Comparison of ENCODE assay signal across 20 mouse cellular contexts in the genomic region with DNA sequence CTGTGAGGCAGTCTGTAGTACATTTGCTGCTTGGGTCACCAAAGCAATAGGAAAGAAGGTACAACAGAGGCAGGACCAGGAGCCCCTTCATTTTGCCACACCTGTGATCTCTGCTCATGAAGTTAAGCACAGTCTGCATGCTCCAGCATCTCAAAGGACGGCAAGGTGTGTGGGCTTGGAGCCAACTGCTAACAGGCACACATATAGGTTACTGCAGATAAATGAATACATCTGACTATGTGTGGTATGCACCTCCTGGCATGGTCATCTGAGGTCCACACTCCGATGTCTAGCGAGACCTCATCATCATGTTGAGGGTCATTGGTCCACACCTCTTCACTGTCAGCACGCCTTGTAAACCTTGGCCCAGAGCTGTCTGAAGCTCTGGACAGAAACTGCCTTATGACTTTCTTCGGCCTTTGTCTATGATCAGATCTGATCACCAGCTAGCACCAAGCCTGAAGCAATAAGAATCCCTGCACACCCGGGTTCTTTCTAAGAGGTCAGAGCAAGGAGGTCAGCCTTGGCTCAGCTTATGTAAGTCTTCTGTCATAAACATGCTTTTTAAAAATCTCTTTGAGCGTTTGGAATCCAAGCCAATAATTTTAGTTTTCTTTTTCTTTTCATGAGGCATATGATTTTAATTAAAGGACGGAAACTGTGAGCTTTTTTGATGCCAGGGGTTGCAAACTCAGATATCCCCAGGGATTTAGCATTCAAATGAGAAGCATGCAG. TPM values are rescaled to one million over a fixed set of nuclear protein-coding genes. Genes with fewer than 3 reads are reported as not detected.
DNase-seq lines count a peak whose midpoint lies in the region; ATAC-seq and TF ChIP-seq lines count a peak whose summit lies in the region.
"Had no signal": no experiment of that assay in that cellular context is flagged by ENCODE, and none has a peak within 500 bp of the region (broad histone marks: within the 10 kb centered on the region; RNA-seq: fewer than 3 reads in every experiment).

No protein-coding gene starts in this region.

- WGBS in heart, embryonic 10.5 days: 84% methylated on average over 8 of the region's 8 CpGs
- WGBS in neural tube, embryonic 13.5 days: 89% methylated on average over 8 of the region's 8 CpGs

- 0 out of 2 replicates have a peak overlapping the region, but pooled peaks have one; percentile 17 for H3K9ac ChIP-seq in neural tube, embryonic 13.5 days
- H3K9ac ChIP-seq: forebrain, embryonic 12.5 days; hindbrain, embryonic 15.5 days; limb, embryonic 15.5 days; liver, embryonic 15.5 days; neural tube, embryonic 12.5 days had no signal

- no peak for ATAC-seq in neural tube, embryonic 13.5 days (ENCODE audit: low read depth)

- no peaks in the 10 kb centered on the region for H3K36me3 ChIP-seq in heart, embryonic 10.5 days
- no peaks in the 10 kb centered on the region for H3K36me3 ChIP-seq in neural tube, embryonic 13.5 days
- H3K36me3 ChIP-seq: forebrain, embryonic 12.5 days; hindbrain, embryonic 15.5 days; limb, embryonic 15.5 days; liver, embryonic 15.5 days; neural tube, embryonic 12.5 days had no signal

- H3K4me2 ChIP-seq in neural tube, embryonic 13.5 days: no peak overlapping the region
- H3K4me2 ChIP-seq: forebrain, embryonic 12.5 days; heart, embryonic 11.5 days; hindbrain, embryonic 15.5 days; limb, embryonic 15.5 days; liver, embryonic 15.5 days; neural tube, embryonic 12.5 days had no signal

- no peaks in the 10 kb centered on the region for H3K9me3 ChIP-seq in heart, embryonic 10.5 days
- H3K9me3 ChIP-seq in neural tube, embryonic 13.5 days: no peaks in the 10 kb centered on the region
- H3K9me3 ChIP-seq: forebrain, embryonic 12.5 days; hindbrain, embryonic 15.5 days; limb, embryonic 15.5 days; liver, embryonic 15.5 days; neural tube, embryonic 12.5 days had no signal

- peaks cover 22% of the 10 kb centered on the region for H3K4me1 ChIP-seq in heart, embryonic 10.5 days
- H3K4me1 ChIP-seq in neural tube, embryonic 13.5 days (replicated peaks): peaks cover 15% of the 10 kb centered on the region

- H3K27me3 ChIP-seq in heart, embryonic 10.5 days (ENCODE audit: insufficient read depth, poor library complexity, severe bottlenecking): no peaks in the 10 kb centered on the region
- no peaks in the 10 kb centered on the region for H3K27me3 ChIP-seq in neural tube, embryonic 13.5 days
- H3K27me3 ChIP-seq: forebrain, embryonic 12.5 days; hindbrain, embryonic 15.5 days; limb, embryonic 15.5 days; liver, embryonic 15.5 days; neural tube, embryonic 12.5 days had no signal

- H3K27ac ChIP-seq in heart, embryonic 10.5 days: no peak overlapping the region
- no peak overlapping the region for H3K27ac ChIP-seq in neural tube, embryonic 13.5 days (replicated peaks)
- H3K27ac ChIP-seq in layer of hippocampus, adult 2 months: no peak overlapping the region
- H3K27ac ChIP-seq: forebrain, embryonic 12.5 days; hindbrain, embryonic 15.5 days; limb, embryonic 15.5 days; liver, embryonic 15.5 days; neural tube, embryonic 12.5 days had no signal

- no peak overlapping the region for H3K4me3 ChIP-seq in heart, embryonic 10.5 days
- H3K4me3 ChIP-seq in neural tube, embryonic 13.5 days: no peak overlapping the region
- H3K4me3 ChIP-seq in layer of hippocampus, adult 2 months: no peak overlapping the region
- H3K4me3 ChIP-seq: forebrain, embryonic 12.5 days; hindbrain, embryonic 15.5 days; limb, embryonic 15.5 days; liver, embryonic 15.5 days; neural tube, embryonic 12.5 days had no signal

- no peak for TF ChIP-seq CTCF in layer of hippocampus, adult 2 months (conservative IDR thresholded peaks at IDR 0.05)

- peak; percentile 62 for DNase-seq in cerebellum, adult 11-12 months
- no peak for DNase-seq in cerebellum, adult 8-10 months
- peak; percentile 34 to 35 for DNase-seq in heart, adult 9 months (ENCODE audit: low spot score in 2 of 2)
- no peak for DNase-seq in heart, embryonic 10.5 days (ENCODE audit: low spot score)
- DNase-seq in neural tube, embryonic 10.5 days (ENCODE audit: extremely low spot score, low spot score): no peak
- DNase-seq in skeletal muscle tissue, adult 2 months (ENCODE audit: low read depth, low spot score): peak; percentile 58
- no peak for DNase-seq in layer of hippocampus, adult 2 months (ENCODE audit: low spot score in 2 of 2)
- DNase-seq: adrenal gland, postnatal 36 days; cerebellum, adult 9-11 months; kidney, postnatal 36 days; layer of hippocampus, adult 9-11 months; midbrain, embryonic 14.5 days; thymus, postnatal 14 days had no signal

RNA-seq across cellular contexts. Expression of a gene that starts 3.8 kb away (rescaled TPM):
- 61.1 and 73.9 TPM in 2 replicates for polyA plus RNA-seq in heart, embryonic 10.5 days (2016; fragmentation: Nextera tagmentation; extraction: Ambion mirVana)
- 106 and 119 TPM in 2 replicates for polyA plus RNA-seq in neural tube, embryonic 13.5 days (2015; fragmentation: Nextera tagmentation; extraction: Ambion mirVana)
- total RNA-seq in layer of hippocampus, adult 2 months (2021): 100 to 1,000 TPM; 146 to 157 TPM

Comparison
In these comparisons a context has a peak if more than half of its experiments do, and no peak if none do; other contexts are left out.
1. DNase-seq: peak in cerebellum, adult 11-12 months (single experiment), heart, adult 9 months (2 of 2) and skeletal muscle tissue, adult 2 months (single experiment); none in cerebellum, adult 8-10 months (single experiment), heart, embryonic 10.5 days (single experiment), neural tube, embryonic 10.5 days (single experiment) and layer of hippocampus, adult 2 months (0 of 2).